Mouse (Mus musculus) G1E (cell line): ENCODE results near the gene Gm9844.

Experiments used
- CTCF ChIP-seq: IDR thresholded peaks from 2 replicates; pipeline ENCODE4 v1.5.1; 2012; ENCODE audit warnings: low read depth, low read length, inconsistent platforms, mixed read lengths
- GATA1 ChIP-seq: IDR thresholded peaks from 2 replicates; pipeline ENCODE4 v1.6.1; 2012; ENCODE audit warnings: borderline replicate concordance, low read length, inconsistent platforms, mixed read lengths
- POLR2AphosphoS5 ChIP-seq: IDR thresholded peaks from 2 replicates; pipeline ENCODE4 v1.6.1; 2012; ENCODE audit warnings: low read depth, low read length, inconsistent platforms; ENCODE audit not compliant: insufficient replicate concordance

- TF ChIP-seq CTCF (no peak), GATA1 (no peak), POLR2AphosphoS5 (no peak)
Observed at GRCm38 (mm10) chr7:24850899-24851303, 11.1 kb upstream of the Gm9844 start.
